Mouse (Mus musculus) liver, embryonic 14.5 days (tissue): Measurements from ENCODE around the gene Slc22a1.

Experiments
- CTCF ChIP-seq: IDR thresholded peaks from 2 replicates; pipeline ENCODE4 v1.5.1; 2016; ENCODE audit warnings: antibody characterized with exemption, low read depth, control low read depth
- EP300 ChIP-seq: IDR thresholded peaks from 2 replicates; pipeline ENCODE4 v1.6.1; 2016; ENCODE audit warnings: antibody characterized with exemption, low read depth

- no peak for TF ChIP-seq CTCF
- TF ChIP-seq EP300, result no peak
Measured at GRCm38 (mm10) chr17:12673871-12674270, 1.8 kb downstream of the Slc22a1 start.
